Mouse (Mus musculus): ENCODE results near the gene Setd4.

DNA sequence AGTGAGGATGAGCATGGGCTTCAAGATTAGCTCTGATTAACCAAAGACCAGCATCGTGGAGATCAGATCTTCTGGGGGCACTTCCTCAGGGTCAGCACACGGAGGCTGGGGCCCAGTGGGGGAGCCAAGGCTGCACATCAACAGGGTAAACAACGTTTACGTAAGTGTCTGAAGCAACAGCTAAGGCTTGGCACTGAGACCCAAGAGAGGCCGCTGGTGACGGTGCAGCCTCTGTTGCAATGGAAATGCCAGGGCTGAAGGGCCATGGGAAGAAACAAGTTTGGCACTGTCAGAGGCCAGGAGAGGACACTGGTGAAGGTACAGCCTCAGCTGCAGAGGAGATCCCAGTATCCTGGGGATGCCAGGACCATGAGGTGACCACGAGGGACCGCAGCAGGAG, 10.5 kb downstream of the Setd4 start:
- TF ChIP-seq CTCF (IDR thresholded peaks at IDR 0.05; ENCODE audit: borderline replicate concordance, control insufficient read depth, extremely low read depth, insufficient read depth, low read length, poor library complexity) (no peak), POLR2A (IDR thresholded peaks at IDR 0.05; ENCODE audit: control insufficient read depth, extremely low read depth, insufficient read depth, low read length, poor library complexity) (no peak)
